Mouse (Mus musculus) C2C12 (cell line): ENCODE measurements at regions not wholly inside any gene's neighbourhood (a gene's known extent, or its start where the extent isn't known, plus 50 kb on each side); places are given as distances from the start of the nearest gene placed in this dataset.

Experiments used
- CTCF ChIP-seq: IDR thresholded peaks from one replicate; pipeline ENCODE4 v1.5.1; 2011; ENCODE audit not compliant: control insufficient read depth, insufficient read depth, insufficient read length
- MAX ChIP-seq: IDR thresholded peaks from one replicate; pipeline ENCODE4 v1.6.1; 2011; ENCODE audit warnings: mild to moderate bottlenecking, control low read depth
- MYOD1 ChIP-seq: IDR thresholded peaks from one replicate; pipeline ENCODE4 v1.6.1; 2011; ENCODE audit warnings: low read depth; ENCODE audit not compliant: control insufficient read depth, insufficient read length
- MYOG ChIP-seq: IDR thresholded peaks from one replicate; pipeline ENCODE4 v1.6.1; 2011; ENCODE audit not compliant: control insufficient read depth, insufficient read length; ENCODE audit errors: extremely low read depth
- USF1 ChIP-seq: IDR thresholded peaks from one replicate; pipeline ENCODE4 v1.6.1; 2011; ENCODE audit warnings: low read depth, mild to moderate bottlenecking, control low read depth, moderate library complexity

DNA sequence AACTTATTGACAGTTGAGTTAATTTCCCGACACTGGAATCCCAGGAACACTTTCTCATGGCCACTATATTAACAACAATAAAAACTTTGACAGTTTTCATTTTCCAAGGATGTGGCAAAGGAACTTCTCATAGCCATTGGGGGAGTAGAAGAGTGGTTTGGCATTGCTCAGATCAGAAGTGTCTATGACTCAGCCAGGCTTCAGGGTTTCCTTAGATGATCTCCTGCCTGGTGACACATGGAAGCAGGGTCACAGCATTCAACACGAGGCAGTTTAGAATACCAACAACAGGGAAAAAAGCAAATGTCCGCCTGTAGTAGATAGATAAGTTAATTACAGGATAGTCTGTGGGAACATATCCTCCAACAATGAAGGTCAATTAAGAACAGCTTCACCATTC lies 228.1 kb upstream of the Gm12728 start:
- TF ChIP-seq MYOD1, result no peak
- no peak for TF ChIP-seq CTCF
- TF ChIP-seq MAX, result no peak
- TF ChIP-seq USF1, result no peak
- TF ChIP-seq MYOG, result no peak
